Mouse (Mus musculus): ENCODE measurements around the gene Adgrv1. TPM values are rescaled to one million over a fixed set of nuclear protein-coding genes. Genes with fewer than 3 reads are reported as not detected.

Gene Adgrv1
- polyA plus RNA-seq, 1 experiment from 2014 or later, result 44.5 TPM

DNA sequence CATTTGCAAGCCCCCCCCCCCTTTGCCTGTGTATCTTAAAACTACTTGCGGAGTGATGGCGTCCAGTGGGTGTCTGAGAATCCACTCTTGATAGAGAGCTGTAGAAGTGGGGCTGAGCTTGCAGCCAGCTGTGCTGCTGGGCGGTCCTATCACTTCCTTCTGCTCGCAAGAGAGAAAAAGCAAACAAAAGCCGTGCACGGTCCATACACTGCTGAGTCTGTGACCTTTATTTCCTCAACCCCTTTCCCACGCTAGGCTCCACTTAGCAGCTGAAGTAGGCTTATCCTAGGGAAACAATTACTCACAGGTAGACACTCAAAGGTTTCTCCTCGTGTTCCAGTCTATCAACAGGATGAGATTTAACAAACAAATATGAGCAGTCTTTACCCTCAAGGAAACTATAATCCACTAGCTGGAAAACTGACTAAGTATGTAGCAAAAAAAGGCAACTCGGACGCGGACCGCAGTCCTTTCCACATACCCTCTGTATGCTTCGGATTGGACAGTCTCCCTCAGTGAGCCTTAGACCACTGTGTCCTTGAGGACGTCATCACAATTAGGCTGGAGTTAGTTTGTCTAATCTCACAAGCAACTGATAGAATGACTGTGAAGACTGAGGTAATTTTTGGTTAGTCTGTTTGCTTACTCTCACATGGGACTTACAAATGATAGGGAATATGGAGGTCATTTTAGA, 281.3 kb downstream of the Adgrv1 start:
- H3K27me3 ChIP-seq, result no peaks in the 10 kb centered on the region
- H3K9ac ChIP-seq, result no peak overlapping the region
- H3K4me2 ChIP-seq, result no peak overlapping the region
- no peak overlapping the region for H3K4me3 ChIP-seq (replicated peaks)
- no peak overlapping the region for H3K27ac ChIP-seq
- 57% methylated on average over 14 of the region's 14 CpGs for WGBS
- 0 out of 2 replicates have a peak, but pooled peaks cover under 1% of the 10 kb centered on the region for H3K36me3 ChIP-seq (replicated peaks)
- H3K4me1 ChIP-seq, result no peaks in the 10 kb centered on the region
- no peaks in the 10 kb centered on the region for H3K9me3 ChIP-seq
- peak; percentile 73 for ATAC-seq (ENCODE audit: low FRiP score)

DNA sequence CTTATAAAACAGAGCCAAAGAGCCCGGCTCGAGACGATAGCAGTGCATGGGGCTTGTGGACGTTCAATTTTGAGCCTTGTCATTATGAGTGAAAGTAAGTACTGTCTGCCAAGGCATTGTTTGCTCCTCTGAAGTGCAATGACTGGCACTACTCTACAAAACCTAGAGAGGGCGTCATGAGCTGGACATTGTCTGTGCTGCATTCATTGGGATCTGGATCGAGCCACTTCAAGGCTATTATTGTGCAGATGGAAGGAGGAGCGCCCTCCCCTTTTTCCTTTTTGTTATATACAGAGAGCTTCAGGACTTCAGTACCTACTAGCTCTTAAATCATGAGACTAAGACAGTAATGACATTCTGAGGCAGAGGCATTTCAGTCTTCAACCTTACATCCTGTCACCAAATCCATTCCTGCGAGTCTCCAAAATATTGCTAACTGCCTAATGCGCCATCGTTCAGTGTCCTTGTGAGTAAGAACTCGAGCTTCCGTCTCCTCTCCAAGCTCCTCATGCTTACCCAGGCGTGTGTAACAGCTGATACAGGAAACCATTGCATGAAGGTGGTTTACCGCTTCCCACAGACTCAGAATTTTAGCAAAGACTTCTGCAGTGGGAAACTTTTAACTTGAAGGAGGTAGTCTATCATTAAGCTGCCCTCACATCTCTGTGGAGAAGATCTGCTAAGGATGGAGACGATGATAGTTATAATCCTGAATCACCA, 285.5 kb downstream of the Adgrv1 start:
- no peak overlapping the region for H3K4me2 ChIP-seq
- H3K36me3 ChIP-seq (replicated peaks), result peaks cover 7% of the 10 kb centered on the region

GRCm38 (mm10) chr13:81342987-81343596, 289.9 kb downstream of the Adgrv1 start:
- Histone ChIP-seq H3K27ac (no peak overlapping the region), H3K36me3 (replicated peaks) (peaks cover 7% of the 10 kb centered on the region), H3K4me2 (no peak overlapping the region), H3K4me1 (no peaks in the 10 kb centered on the region), H3K4me3 (replicated peaks) (no peak overlapping the region), H3K27me3 (no peaks in the 10 kb centered on the region), H3K9me3 (no peaks in the 10 kb centered on the region), H3K9ac (no peak overlapping the region)
- WGBS, result 81% methylated on average over 2 of the region's 2 CpGs
- no peak for ATAC-seq (ENCODE audit: low FRiP score)

More for the DNA sequence above, 285.5 kb downstream of the Adgrv1 start:
- no peak for ATAC-seq (ENCODE audit: low FRiP score)
- no peaks in the 10 kb centered on the region for H3K27me3 ChIP-seq
- no peak overlapping the region for H3K4me3 ChIP-seq (replicated peaks)
- no peak overlapping the region for H3K27ac ChIP-seq
- no peaks in the 10 kb centered on the region for H3K9me3 ChIP-seq
- H3K9ac ChIP-seq, result no peak overlapping the region
- 87% methylated on average over 15 of the region's 15 CpGs for WGBS
- no peaks in the 10 kb centered on the region for H3K4me1 ChIP-seq

DNA sequence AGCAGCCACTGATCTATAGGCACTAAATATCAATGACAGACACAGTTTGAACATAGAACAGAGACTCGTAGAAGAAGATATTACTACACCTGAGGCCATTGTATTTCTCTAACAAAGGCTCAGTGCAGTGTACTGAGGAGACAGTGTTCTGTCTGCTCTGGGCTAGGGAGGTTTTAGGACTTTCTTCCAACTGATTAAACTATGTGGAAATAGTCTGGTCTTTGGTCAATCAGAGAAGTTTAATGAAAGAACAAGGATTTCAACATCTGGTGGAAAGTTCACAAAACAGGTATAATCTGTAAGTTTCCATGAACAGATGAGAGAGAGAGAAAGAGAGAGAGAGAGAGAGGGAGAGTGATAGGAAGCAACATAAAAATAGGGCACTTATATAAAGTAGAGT, 297.7 kb downstream of the Adgrv1 start:
- no peak overlapping the region for H3K4me3 ChIP-seq (replicated peaks)
- H3K4me2 ChIP-seq, result no peak overlapping the region
- H3K27me3 ChIP-seq, result no peaks in the 10 kb centered on the region
- no peak for ATAC-seq (ENCODE audit: low FRiP score)
- no peaks in the 10 kb centered on the region for H3K4me1 ChIP-seq
- H3K9me3 ChIP-seq, result no peaks in the 10 kb centered on the region
- H3K9ac ChIP-seq, result no peak overlapping the region
- 0 out of 2 replicates have a peak, but pooled peaks cover 4% of the 10 kb centered on the region for H3K36me3 ChIP-seq (replicated peaks)
- H3K27ac ChIP-seq, result no peak overlapping the region
- 74% methylated on average over 1 of the region's 1 CpGs for WGBS

GRCm38 (mm10) chr13:81332018-81332417, 300.9 kb downstream of the Adgrv1 start:
- 53% methylated on average over 3 of the region's 3 CpGs for WGBS
- H3K4me2 ChIP-seq, result no peak overlapping the region
- ATAC-seq (ENCODE audit: low FRiP score), result no peak

GRCm38 (mm10) chr13:81329762-81330161, 303.2 kb downstream of the Adgrv1 start:
- no peak overlapping the region for H3K4me2 ChIP-seq
- H3K4me3 ChIP-seq (replicated peaks), result no peak overlapping the region
- no peak for ATAC-seq (ENCODE audit: low FRiP score)
- H3K9ac ChIP-seq, result no peak overlapping the region
- H3K27ac ChIP-seq, result no peak overlapping the region
- no peaks in the 10 kb centered on the region for H3K4me1 ChIP-seq
- H3K9me3 ChIP-seq, result no peaks in the 10 kb centered on the region
- 0 out of 2 replicates have a peak, but pooled peaks cover 4% of the 10 kb centered on the region for H3K36me3 ChIP-seq (replicated peaks)
- WGBS, result 89% methylated on average over 5 of the region's 5 CpGs
- no peaks in the 10 kb centered on the region for H3K27me3 ChIP-seq

More at GRCm38 (mm10) chr13:81332018-81332417, 300.9 kb downstream of the Adgrv1 start:
- Histone ChIP-seq H3K27ac (no peak overlapping the region), H3K36me3 (replicated peaks) (0 out of 2 replicates have a peak, but pooled peaks cover 4% of the 10 kb centered on the region), H3K9ac (no peak overlapping the region), H3K27me3 (no peaks in the 10 kb centered on the region), H3K4me3 (replicated peaks) (no peak overlapping the region), H3K9me3 (no peaks in the 10 kb centered on the region), H3K4me1 (no peaks in the 10 kb centered on the region)

- H3K27me3 ChIP-seq, result no peaks in the 10 kb centered on the region
- 0 out of 2 replicates have a peak, but pooled peaks cover 4% of the 10 kb centered on the region for H3K36me3 ChIP-seq (replicated peaks)
- H3K4me3 ChIP-seq (replicated peaks), result no peak overlapping the region
- no peak overlapping the region for H3K27ac ChIP-seq
- no peak for ATAC-seq (ENCODE audit: low FRiP score)
- 100% methylated on average over 1 of the region's 1 CpGs for WGBS
- no peaks in the 10 kb centered on the region for H3K9me3 ChIP-seq
- H3K4me2 ChIP-seq, result no peak overlapping the region
- H3K9ac ChIP-seq, result no peak overlapping the region
- no peaks in the 10 kb centered on the region for H3K4me1 ChIP-seq
These were observed 304.8 kb downstream of the Adgrv1 start for GRCm38 (mm10) chr13:81328181-81328580.

DNA sequence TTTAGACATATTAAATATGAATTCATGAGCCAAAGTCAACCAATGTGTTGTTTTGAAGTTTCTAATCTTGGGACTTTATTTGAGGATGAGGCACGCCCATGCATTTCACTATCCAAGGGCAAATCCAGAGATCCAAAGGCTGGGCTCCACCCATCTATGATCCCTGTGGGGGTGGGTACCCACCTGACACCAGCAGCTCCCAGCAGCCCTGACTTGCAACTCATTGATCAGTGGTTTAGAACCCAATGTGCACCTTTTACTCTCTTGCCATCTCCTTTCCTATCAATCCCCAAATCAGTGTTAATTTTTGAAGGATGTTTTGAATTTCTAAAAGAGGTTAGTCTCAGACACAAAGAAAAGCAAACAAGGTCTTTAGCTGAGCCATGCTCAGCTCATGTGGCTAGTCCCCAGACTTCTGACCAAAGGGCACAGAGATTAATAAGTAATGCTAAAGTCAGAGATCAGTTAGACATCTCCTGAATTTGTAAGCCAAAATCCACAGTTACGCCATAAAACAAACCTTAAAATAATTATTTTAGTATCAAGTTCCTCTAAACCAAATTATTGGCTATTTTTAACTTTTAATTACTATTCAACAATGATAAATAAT, 307.2 kb downstream of the Adgrv1 start:
- Histone ChIP-seq H3K4me2 (no peak overlapping the region), H3K9me3 (no peaks in the 10 kb centered on the region), H3K36me3 (replicated peaks) (0 out of 2 replicates have a peak, but pooled peaks cover under 1% of the 10 kb centered on the region), H3K4me3 (replicated peaks) (no peak overlapping the region), H3K9ac (no peak overlapping the region), H3K27ac (no peak overlapping the region), H3K27me3 (no peaks in the 10 kb centered on the region), H3K4me1 (no peaks in the 10 kb centered on the region)
- WGBS, result 96% methylated on average over 2 of the region's 2 CpGs
- no peak for ATAC-seq (ENCODE audit: low FRiP score)

DNA sequence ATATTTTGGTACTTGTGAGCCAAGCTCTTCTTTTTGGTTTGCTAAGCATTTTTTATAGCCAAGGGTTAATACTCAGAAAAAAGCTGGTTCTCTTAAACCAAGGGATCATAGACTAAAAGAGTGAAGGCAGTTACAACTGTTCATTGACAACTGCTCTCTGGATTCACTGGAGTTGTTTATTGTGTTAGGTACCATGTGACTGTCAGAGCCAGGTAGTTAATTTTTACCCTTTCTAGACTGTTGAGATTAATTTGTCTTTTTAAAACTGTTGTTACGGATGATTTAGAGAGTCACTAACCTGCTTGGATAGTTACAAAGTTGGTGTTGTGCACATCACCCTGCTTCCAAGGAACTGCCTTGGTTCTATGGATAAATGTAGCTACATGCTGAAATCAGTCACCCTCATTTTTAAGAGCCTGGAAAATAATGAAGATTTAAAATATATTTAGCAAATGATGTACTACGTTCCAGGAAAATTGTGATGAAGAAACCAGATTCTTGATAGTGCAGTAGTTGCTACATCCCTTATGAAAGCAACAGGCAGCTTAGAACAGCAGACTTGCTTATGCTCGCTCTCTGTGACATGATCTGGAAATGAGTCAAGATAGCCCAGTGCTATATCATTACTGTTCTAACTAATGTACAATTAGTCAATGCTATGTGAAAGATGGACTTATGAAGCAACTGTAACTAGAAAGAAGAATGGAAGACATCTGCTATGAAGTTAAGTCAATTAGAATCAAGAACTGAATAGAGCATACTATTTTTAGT, 309.2 kb downstream of the Adgrv1 start:
- Histone ChIP-seq H3K9ac (no peak overlapping the region), H3K27me3 (no peaks in the 10 kb centered on the region), H3K27ac (no peak overlapping the region), H3K4me1 (no peaks in the 10 kb centered on the region), H3K4me3 (replicated peaks) (no peak overlapping the region), H3K9me3 (no peaks in the 10 kb centered on the region), H3K4me2 (no peak overlapping the region), H3K36me3 (replicated peaks) (no peaks in the 10 kb centered on the region)
- no peak for ATAC-seq (ENCODE audit: low FRiP score)
- WGBS, result 89% methylated on average over 3 of the region's 3 CpGs

- no peaks in the 10 kb centered on the region for H3K9me3 ChIP-seq
- H3K36me3 ChIP-seq (replicated peaks), result no peaks in the 10 kb centered on the region
- WGBS, result 73% methylated on average over 4 of the region's 4 CpGs
These were observed 316.4 kb downstream of the Adgrv1 start for GRCm38 (mm10) chr13:81316581-81316980.

DNA sequence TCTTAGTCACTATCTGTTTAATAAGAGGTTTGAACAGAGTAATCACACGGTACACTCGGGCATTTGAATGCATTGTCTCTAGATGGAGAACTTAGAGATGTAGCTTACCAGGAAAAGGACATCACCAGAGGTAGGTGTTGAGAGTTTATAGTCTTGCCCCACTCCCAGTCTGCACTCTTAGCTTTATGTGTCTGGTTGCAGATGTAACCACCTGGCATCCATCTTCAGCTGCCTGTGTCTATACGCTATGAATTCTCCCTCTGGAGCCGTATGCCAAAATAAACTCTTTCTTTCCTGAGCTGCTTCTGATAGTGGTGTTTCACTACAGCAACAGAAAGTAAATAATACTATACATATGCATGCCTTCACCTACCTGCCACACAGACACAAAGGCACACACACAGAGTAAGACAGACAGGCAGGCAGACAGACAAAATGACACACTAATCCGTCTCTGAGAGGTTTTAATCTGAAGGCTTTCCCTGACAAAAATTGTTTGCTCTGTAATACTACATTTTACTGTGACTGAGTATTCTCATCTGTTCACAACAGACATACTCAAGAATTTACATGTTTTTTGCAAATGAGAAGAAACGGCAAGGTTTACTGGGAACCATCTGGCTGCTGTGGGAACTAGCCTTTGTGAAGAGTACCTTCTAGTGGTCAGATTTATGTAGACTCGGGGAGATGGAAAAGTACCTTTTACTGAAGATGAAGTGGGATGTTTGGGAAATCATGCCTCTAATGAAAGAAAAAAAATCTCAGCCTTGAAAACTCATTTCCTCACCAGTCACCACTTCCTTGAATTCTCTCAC, 318.4 kb downstream of the Adgrv1 start:
- no peak overlapping the region for H3K27ac ChIP-seq
- no peak overlapping the region for H3K9ac ChIP-seq
- H3K4me3 ChIP-seq (replicated peaks), result no peak overlapping the region
- no peaks in the 10 kb centered on the region for H3K27me3 ChIP-seq
- peaks cover 6% of the 10 kb centered on the region; the same call in 1 of the 2 replicates for H3K4me1 ChIP-seq
- no peaks in the 10 kb centered on the region for H3K9me3 ChIP-seq
- H3K36me3 ChIP-seq (replicated peaks), result no peaks in the 10 kb centered on the region
- 81% methylated on average over 7 of the region's 7 CpGs for WGBS
- H3K4me2 ChIP-seq, result no peak overlapping the region
- ATAC-seq (ENCODE audit: low FRiP score), result no peak

More at GRCm38 (mm10) chr13:81316581-81316980, 316.4 kb downstream of the Adgrv1 start:
- peaks cover 6% of the 10 kb centered on the region; the same call in 1 of the 2 replicates for H3K4me1 ChIP-seq
- H3K9ac ChIP-seq, result no peak overlapping the region
- no peak overlapping the region for H3K4me2 ChIP-seq
- no peaks in the 10 kb centered on the region for H3K27me3 ChIP-seq
- no peak overlapping the region for H3K27ac ChIP-seq
- no peak for ATAC-seq (ENCODE audit: low FRiP score)
- no peak overlapping the region for H3K4me3 ChIP-seq (replicated peaks)
